Mouse (Mus musculus) frontal cortex, adult (tissue): ENCODE measurements around the gene Zfp341.
A peak's percentile ranks its signal among the peaks of the same experiment; 100 is the strongest.

Experiments used
- ATAC-seq: cut with Nextera tagmentation; 2 replicates; pipeline ENCODE4 v1.9.2; 2017; ENCODE audit warnings: mild to moderate bottlenecking, moderate library complexity, mixed read lengths; ENCODE audit not compliant: low TSS enrichment

Zfp341 gene

DNA sequence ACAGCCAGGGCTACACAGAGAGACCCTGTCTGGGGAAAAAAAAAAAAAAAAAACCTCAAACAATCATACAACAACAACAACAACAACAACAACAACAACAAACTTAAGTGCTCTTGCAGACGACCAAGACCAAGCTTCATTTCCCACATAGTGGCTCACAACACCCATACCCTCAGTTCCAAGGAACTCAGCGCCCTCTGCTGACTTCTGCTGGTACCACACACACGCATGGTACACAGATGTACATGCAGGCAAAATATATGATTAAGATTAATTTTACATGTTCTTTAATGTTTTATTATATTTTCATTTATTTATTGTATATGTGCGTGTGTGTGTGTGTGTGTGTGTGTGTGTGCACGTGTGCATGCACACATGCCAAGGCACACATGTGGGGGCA, 26.7 kb upstream of the Zfp341 start:
- ATAC-seq = no peak

- ATAC-seq = peak; percentile 68
These were observed 24.0 kb upstream of the Zfp341 start for GRCm38 (mm10) chr2:154589051-154589450.

GRCm38 (mm10) chr2:154591239-154591638, 21.9 kb upstream of the Zfp341 start:
- ATAC-seq = no peak

- no peak for ATAC-seq
These were observed 20.1 kb upstream of the Zfp341 start for GRCm38 (mm10) chr2:154593025-154593424.

DNA sequence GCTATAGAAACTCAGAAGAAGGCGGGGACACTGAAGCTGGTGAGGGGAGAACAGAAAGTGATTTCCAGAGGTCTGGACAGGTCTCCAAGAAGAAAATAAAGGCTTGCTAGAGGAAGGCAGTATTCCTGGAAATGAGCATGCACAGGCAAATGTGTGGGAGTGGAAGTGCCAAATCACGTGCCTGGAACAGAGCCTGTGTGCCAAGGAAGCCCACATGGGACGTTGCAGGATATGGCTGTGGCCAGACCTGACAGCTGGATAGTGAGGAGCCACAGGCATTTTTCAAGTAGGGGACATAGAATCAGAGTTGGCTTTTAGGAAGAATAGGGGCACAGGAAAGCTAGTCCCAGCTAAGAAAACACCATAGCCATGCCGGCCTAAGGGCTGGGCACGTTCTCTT, 17.3 kb upstream of the Zfp341 start:
- ATAC-seq = no peak

DNA sequence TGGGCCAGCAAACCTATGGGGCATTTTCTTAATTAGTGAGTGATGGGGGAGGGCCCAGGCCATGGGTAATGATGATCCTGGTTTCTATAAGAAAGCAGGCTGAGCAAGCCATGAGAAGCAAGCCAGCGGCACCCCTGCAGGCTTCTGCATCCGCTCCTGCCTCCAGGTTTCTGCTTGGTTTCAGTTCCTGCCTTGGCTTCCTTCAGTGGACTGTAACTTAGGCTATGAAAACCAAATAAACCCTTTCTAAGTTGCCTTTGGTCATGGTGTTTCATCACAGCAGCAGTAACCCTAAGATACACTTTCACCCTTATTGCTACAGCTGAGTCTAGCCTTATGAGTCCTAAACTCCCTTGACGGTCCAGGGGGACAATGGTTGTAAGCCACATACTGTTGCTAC, 15.7 kb upstream of the Zfp341 start:
- ATAC-seq = no peak

DNA sequence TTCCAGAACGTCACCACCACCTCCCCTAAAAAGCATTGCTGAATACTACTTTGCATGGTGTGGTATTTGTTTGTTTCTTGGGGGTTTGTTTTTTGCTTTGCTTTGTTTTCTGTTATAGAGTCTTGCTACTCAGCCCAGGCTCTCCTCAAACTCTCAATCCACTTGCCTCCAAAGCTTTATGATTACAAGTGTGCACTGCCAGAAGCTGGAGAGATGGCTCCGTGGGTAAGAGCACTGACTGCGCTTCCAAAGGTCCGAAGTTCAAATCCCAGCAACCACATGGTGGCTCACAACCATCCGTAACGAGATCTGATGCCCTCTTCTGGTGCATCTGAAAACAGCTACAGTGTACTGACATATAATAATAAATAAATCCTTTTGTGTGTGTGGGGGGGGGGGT, 12.5 kb upstream of the Zfp341 start:
- no peak for ATAC-seq

DNA sequence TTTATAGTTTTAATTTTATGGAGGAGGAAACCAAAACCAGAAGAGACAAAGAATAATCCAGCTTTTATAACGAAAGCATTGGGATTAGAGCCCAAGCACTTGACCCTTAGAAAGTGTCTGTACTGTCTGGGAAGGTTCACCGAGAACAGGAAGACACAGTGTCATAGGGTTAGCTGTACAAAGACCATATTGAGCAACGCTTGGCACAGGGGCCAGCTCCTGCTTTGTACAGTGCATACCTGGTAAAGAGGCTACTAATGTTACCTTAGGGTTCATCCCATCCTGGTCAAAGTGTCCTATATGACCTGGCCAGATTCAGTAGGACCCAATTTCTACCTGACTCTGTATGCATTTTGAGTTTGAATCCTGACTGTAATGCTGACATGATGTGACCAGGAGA, 11.8 kb upstream of the Zfp341 start:
- ATAC-seq = no peak

GRCm38 (mm10) chr2:154603007-154603637, 10.0 kb upstream of the Zfp341 start:
- ATAC-seq = peak; percentile 38; the same call in 1 of the 2 replicates

- ATAC-seq = peak; percentile 100
These were observed 9.4 kb upstream of the Zfp341 start, which contains the start of gene Pxmp4 for GRCm38 (mm10) chr2:154603638-154604153. Gene Pxmp4 (minus strand): TSS chr2:154603708.

- no peak for ATAC-seq
These were observed 8.9 kb upstream of the Zfp341 start for GRCm38 (mm10) chr2:154604156-154604555.

DNA sequence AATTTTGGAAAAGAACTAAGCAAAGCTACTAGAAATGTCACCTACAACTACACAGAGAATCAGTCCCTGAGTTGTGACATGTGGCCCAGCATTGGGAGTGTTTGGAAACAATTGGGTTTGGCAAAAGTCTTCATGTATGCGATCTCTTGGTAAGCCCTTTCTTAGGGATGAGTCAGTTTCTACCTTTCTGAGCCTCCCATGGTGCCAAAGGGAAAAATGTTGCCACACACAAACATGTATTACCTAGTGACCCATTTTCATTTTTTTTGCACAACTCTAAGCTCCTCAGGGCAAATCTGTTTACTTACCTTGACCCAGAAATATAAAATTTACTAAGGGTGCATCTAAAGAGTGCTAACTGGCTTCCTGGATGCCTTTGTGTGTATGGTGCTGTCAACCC, 6.1 kb upstream of the Zfp341 start:
- no peak for ATAC-seq

GRCm38 (mm10) chr2:154609050-154609767, 3.9 kb upstream of the Zfp341 start:
- no peak for ATAC-seq

DNA sequence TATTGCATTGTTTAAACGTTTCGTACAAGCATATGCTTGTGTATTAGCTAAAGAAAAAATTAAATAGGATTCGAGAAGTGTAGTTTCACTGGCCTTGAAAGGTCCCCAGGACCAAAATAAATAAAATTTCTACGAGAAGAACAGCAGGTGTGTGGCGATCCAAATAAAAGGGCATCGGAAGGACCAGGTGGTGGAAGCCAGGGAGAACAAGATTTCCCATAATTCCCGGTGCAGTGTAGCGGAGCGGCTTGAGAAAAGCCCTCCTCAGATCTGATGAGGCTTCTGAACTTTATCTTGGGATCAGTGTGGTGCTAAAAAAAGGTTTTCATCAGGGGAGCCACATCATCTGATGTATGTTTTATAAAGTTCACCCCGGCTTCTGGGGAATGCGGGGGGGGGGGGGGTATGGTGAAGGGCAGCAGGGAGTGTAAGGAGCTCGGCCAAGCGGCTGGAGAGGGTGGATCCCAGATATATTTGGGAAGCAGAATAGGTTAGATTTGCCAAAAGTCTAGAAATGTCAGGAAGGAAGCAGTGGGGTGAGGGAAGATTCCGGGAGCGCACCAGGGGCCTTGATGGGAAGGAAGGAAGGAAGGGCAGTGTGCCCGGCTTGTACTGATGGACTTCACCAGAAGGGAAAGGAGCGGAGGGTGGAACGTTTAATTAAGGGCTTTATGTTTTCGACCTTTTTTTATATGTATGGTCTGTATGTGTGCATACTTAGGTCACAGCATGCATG, 1.9 kb downstream of the Zfp341 start:
- ATAC-seq = no peak

DNA sequence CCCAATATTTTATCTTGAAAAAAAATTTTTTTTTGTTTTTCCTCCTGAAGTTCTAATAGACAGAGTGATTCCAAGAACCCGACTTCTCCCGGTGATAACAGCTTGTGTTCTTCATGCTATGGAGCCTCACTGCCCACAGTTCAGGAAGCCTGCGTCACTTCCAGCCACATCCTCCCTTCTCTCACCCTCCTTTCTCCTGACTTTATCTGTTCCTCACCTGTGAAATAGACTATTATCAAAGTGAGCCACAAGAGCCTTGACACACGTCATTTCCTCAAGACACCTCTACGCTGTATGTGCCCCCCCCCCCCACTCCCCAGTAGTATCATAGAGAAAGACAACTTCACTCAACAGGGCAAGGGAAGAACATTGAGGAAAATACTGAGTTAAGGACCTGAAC, 2.6 kb downstream of the Zfp341 start:
- no peak for ATAC-seq

DNA sequence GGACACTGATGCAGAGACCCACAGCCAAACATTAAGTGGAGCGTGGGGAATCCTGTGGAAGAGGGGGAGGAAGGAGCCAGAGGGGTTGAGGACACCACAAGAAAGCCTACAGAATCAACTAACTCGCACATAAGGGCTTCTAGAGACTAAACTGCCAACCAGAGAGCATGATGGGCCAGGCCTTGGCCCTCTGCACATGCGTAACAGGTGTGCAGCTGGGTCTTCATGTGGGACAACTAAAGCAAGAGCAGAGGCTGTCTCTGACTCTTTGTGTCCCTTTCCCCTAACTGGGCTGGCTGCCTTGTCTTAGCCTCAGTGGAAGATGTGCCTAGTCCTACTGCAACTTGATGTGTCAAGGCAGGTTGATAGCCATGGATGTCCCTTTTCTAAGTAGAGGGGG, 4.0 kb downstream of the Zfp341 start:
- no peak for ATAC-seq

DNA sequence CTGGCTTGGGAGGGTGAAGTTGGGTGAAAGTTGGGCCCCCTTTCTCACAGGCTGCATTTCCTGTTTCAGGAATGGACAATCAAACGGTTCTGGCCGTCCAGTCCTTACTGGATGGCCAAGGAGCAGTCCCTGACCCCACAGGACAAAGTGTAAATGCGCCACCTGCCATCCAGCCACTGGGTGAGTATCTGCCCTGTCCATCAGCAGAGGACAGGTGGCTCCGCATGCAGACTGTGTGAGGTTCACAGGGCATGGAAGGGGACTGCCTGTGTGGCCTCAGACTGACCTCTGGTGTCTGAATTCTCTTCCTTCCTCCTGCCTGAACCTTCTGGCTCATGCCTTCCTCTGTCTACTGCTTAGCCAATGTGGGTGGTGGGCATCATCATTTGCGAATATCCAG, 8.6 kb downstream of the Zfp341 start:
- ATAC-seq = no peak

DNA sequence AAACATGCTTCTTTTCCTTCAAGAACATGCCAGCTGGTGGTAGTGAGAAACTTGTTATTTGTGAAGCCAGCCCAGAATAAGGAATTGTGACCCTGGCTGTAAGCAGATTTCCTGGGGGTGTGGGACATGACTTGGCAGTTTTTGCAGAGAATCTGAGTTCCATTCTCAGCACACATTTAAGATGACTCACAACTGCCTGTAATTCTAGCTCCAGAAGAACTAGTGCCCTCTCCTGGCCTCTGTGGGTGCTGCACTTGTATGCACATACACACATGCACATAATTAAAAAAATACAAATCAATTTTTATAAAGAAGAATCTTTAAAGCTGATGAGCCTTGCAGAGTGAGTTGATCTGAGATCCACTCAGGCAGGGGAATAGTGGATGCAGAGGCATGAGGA, 11.0 kb downstream of the Zfp341 start:
- ATAC-seq = no peak

- ATAC-seq = no peak
These were observed 17.4 kb downstream of the Zfp341 start for GRCm38 (mm10) chr2:154630531-154630930.

GRCm38 (mm10) chr2:154632203-154632780, 19.2 kb downstream of the Zfp341 start:
- ATAC-seq = no peak

DNA sequence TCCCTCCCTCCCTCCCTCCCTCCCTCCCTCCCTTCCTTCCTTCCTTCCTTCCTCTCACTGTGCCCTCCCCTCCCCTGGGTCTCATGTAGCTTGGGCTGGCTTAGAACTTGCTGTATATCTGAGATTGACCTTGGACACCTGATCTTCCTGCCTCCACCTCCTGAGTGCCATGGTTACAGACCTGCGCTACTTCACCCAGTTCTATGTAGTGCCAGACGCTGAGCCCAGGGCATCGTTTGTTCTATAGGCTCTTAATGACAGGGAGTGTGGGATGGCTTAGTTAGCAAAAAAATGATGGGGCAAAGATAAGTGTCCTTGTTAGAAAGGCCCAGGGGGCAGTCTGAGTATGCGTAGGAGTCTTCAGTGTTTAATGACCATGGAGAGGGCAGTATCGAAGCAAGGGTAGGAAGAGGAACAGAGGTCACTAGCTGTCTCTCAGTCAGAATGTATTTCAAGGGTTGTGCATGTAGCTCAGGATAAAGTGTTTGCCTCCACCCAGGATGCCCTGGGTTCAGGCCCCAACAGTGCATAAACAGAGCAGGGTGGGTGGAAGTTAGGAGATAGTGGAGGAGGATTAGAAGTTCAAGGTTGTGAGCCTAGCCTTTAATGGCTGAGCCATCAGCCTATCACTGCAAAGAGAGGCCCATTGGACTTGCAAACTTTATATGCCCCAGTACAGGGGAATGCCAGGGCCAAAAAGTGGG, 20.1 kb downstream of the Zfp341 start:
- no peak for ATAC-seq
